ENCODE assay signal across 9 mouse cellular contexts in genomic region chr2:131546308-131546700, GRCm38 (mm10). TPM values are rescaled to one million over a fixed set of nuclear protein-coding genes. Genes with fewer than 3 reads are reported as not detected.
A peak's percentile ranks its signal among the peaks of the same experiment; 100 is the strongest.
DNase-seq lines count a peak whose midpoint lies in the region; ATAC-seq and TF ChIP-seq lines count a peak whose summit lies in the region.
"Had no signal": no experiment of that assay in that cellular context is flagged by ENCODE, and none has a peak within 500 bp of the region (broad histone marks: within the 10 kb centered on the region; RNA-seq: fewer than 3 reads in every experiment).

No protein-coding gene starts in this region.

- TF ChIP-seq CTCF in CH12.LX (conservative IDR thresholded peaks at IDR 0.05 in 1 of 2, IDR thresholded peaks at IDR 0.05 in 1 of 2; ENCODE audit: low read depth in 2 of 2, low read length in 2 of 2) = no peak

- H3K36me3 ChIP-seq in CH12.LX (replicated peaks in 1 of 2; ENCODE audit: control insufficient read depth in 1 of 2, insufficient read depth in 1 of 2, low read length in 1 of 2) = no peaks in the 10 kb centered on the region
- no peaks in the 10 kb centered on the region for H3K36me3 ChIP-seq in liver, embryonic 16.5 days (ENCODE audit: control insufficient read depth, insufficient read depth)

- no peak overlapping the region for H3K4me3 ChIP-seq in CH12.LX (replicated peaks in 1 of 3; ENCODE audit: low read depth in 2 of 3, low read length in 2 of 3, poor library complexity in 1 of 3)
- peak overlapping the region; percentile 45 for H3K4me3 ChIP-seq in liver, embryonic 16.5 days (ENCODE audit: low read depth, low read length)

- TF ChIP-seq POLR2A in CH12.LX (IDR thresholded peaks at IDR 0.05; ENCODE audit: low read depth, low read length) = no peak

- intact Hi-C loops in left cerebral cortex, postnatal 25 days (cut with DNase I) = loop anchor here (5.0 kb wide), 1 partner anchor 226 kb away; no protein-coding TSS in a partner anchor

- H3K9me3 ChIP-seq in CH12.LX (replicated peaks; ENCODE audit: low read length) = no peaks in the 10 kb centered on the region
- H3K9me3 ChIP-seq in liver, embryonic 16.5 days (replicated peaks; ENCODE audit: control insufficient read depth, low read length) = no peaks in the 10 kb centered on the region

- H3K4me2 ChIP-seq in CH12.LX (ENCODE audit: insufficient read depth, low read depth, poor library complexity, severe bottlenecking) = peak overlapping the region; percentile 54
- peak overlapping the region; percentile 61 for H3K4me2 ChIP-seq in liver, embryonic 16.5 days (ENCODE audit: low read depth, low read length)

- no peaks in the 10 kb centered on the region for H3K79me2 ChIP-seq in CH12.LX (replicated peaks; ENCODE audit: control insufficient read depth, extremely low read depth, insufficient read depth, poor library complexity, severe bottlenecking)

- in situ Hi-C loops in CH12.LX (cut with MboI; ENCODE audit: low pct_ligation_motif_present, low pct_unique_long_range_greater_than_20kb, low sequenced_read_pairs) = loop anchor here (25.0 kb wide), 1 partner anchor 391 kb away; no protein-coding TSS in a partner anchor

- ATAC-seq in granulocyte monocyte progenitor cell, adult 5-6 weeks (replicated peaks; ENCODE audit: poor library complexity, severe bottlenecking) = peak; percentile 10
- ATAC-seq in liver, embryonic 16.5 days (ENCODE audit: low read depth) = no peak
- ATAC-seq in activated CD4-positive, CD25-positive, alpha-beta regulatory T cell, adult 4 months = no peak

- peaks cover 0 to 7% of the 10 kb centered on the region in 2 experiments; a peak in 3 of 4 replicates for H3K4me1 ChIP-seq in CH12.LX (ENCODE audit: control insufficient read depth in 1 of 2, insufficient read depth in 2 of 2)
- H3K4me1 ChIP-seq in liver, embryonic 16.5 days (ENCODE audit: control insufficient read depth, low read depth, low read length) = peaks cover 9% of the 10 kb centered on the region

- no peak for TF ChIP-seq RAD21 in CH12.LX (IDR thresholded peaks at IDR 0.05; ENCODE audit: low read depth, low read length)

- peak; percentile 85 for DNase-seq in heart, adult 11 months
- DNase-seq in heart, adult 9 months (ENCODE audit: low spot score in 2 of 2) = no peak
- DNase-seq in CH12.LX (ENCODE audit: extremely low read depth) = no peak
- no peak for DNase-seq in cerebellum, adult 18-20 months
- no peak for DNase-seq in left cerebral cortex, postnatal 25 days (ENCODE audit: low spot score in 2 of 2)

- 5% methylated on average over 27 of the region's 27 CpGs for WGBS in liver, embryonic 16.5 days (ENCODE audit: insufficient replicate concordance)

- dilution Hi-C loops in CH12.LX (cut with MboI; ENCODE audit: extremely low pct_ligation_motif_present, extremely low pct_unique_long_range_greater_than_20kb, low sequenced_read_pairs) = no loop called here

- no peak overlapping the region for H3K9ac ChIP-seq in CH12.LX (ENCODE audit: insufficient read depth, low read depth)
- H3K9ac ChIP-seq in liver, embryonic 16.5 days (ENCODE audit: low read depth, low read length) = no peak overlapping the region

- H3K27me3 ChIP-seq in CH12.LX (replicated peaks) = peaks cover 55% of the 10 kb centered on the region
- peaks cover 48% of the 10 kb centered on the region for H3K27me3 ChIP-seq in liver, embryonic 16.5 days (ENCODE audit: control insufficient read depth, insufficient read depth, low read depth, low read length)

- no peak overlapping the region for H3K27ac ChIP-seq in CH12.LX (ENCODE audit: insufficient read depth, low read depth)
- H3K27ac ChIP-seq in liver, embryonic 16.5 days (ENCODE audit: low read length) = no peak overlapping the region

- TF ChIP-seq EP300 in CH12.LX (IDR thresholded peaks at IDR 0.05; ENCODE audit: low read length) = no peak

TF ChIP-seq in CH12.LX, 34 proteins besides CTCF, POLR2A, EP300 and RAD21:
- TF ChIP-seq ZC3H11A (IDR thresholded peaks at IDR 0.05; ENCODE audit: low read depth, low read length) (no peak), JUND (conservative IDR thresholded peaks at IDR 0.05; ENCODE audit: low read depth, low read length) (no peak), ETS1 (conservative IDR thresholded peaks at IDR 0.05; ENCODE audit: low read depth, low read length) (no peak)

RNA-seq across cellular contexts. Expression of gene Adra1d, which starts 15.8 kb away (rescaled TPM):
- total RNA-seq in CH12.LX (2012; rRNA removed) = not detected in 2 replicates
- not detected in 2 replicates for total RNA-seq in CH12.LX (2014; rRNA removed)
- not detected in 2 replicates for polyA plus RNA-seq in CH12.LX (2012; ENCODE audit: insufficient read length, low read depth)
- not detected in 2 replicates for total RNA-seq in granulocyte monocyte progenitor cell, adult 5-6 weeks (2014; fragmentation: Nextera tagmentation)
- not detected in 2 replicates for total RNA-seq in granulocyte monocyte progenitor cell, adult 5-6 weeks (2017)
- 0.11 and 0.22 TPM in 2 replicates for polyA plus RNA-seq in liver, embryonic 16.5 days (2015; fragmentation: Nextera tagmentation; extraction: Ambion mirVana)
- 10 to 100 TPM; 47.0 to 62.0 TPM for total RNA-seq in left cerebral cortex, postnatal 25 days (2021)
- not detected for polyA plus RNA-seq in activated CD4-positive, CD25-positive, alpha-beta regulatory T cell, adult 4 months (2017; shearing (Covaris generic))
- total RNA-seq: common myeloid progenitor, adult 5-6 weeks had no signal

RNA-seq across cellular contexts. Expression of gene Smox, which starts 55.0 kb away (rescaled TPM):
- 4.2 and 7.6 TPM in 2 replicates for total RNA-seq in CH12.LX (2012; rRNA removed)
- 4.1 and 4.4 TPM in 2 replicates for total RNA-seq in CH12.LX (2014; rRNA removed)
- 3.3 and 4.0 TPM in 2 replicates for polyA plus RNA-seq in CH12.LX (2012; ENCODE audit: insufficient read length, low read depth)
- total RNA-seq in granulocyte monocyte progenitor cell, adult 5-6 weeks (2014; fragmentation: Nextera tagmentation) = 6.7 and 15.1 TPM in 2 replicates
- total RNA-seq in granulocyte monocyte progenitor cell, adult 5-6 weeks (2017) = 5.6 and 9.9 TPM in 2 replicates
- 85.1 and 89.1 TPM in 2 replicates for polyA plus RNA-seq in liver, embryonic 16.5 days (2015; fragmentation: Nextera tagmentation; extraction: Ambion mirVana)
- 10 to 100 TPM; 67.7 to 73.5 TPM for total RNA-seq in left cerebral cortex, postnatal 25 days (2021)
- polyA plus RNA-seq in activated CD4-positive, CD25-positive, alpha-beta regulatory T cell, adult 4 months (2017; shearing (Covaris generic)) = 10 to 100 TPM in 1 of 2 experiments, 1 to 10 TPM in 1; 8.1 to 13.2 TPM

Comparison
In these comparisons a context has a peak if more than half of its experiments do, and no peak if none do; other contexts are left out.
1. RNA of gene Adra1d, which starts 15.8 kb away (total RNA-seq): 47.0 to 62.0 TPM in left cerebral cortex, postnatal 25 days; not detected in CH12.LX and not detected in granulocyte monocyte progenitor cell, adult 5-6 weeks; every median in the first group is over 10 times any median in the second.
2. RNA of gene Smox, which starts 55.0 kb away (total RNA-seq): 67.7 to 73.5 TPM in left cerebral cortex, postnatal 25 days; 5.6 to 15.1 TPM in granulocyte monocyte progenitor cell, adult 5-6 weeks and 4.1 to 7.6 TPM in CH12.LX; every median in the first group is over 4 times any median in the second.